23 mouse cellular contexts compared by ENCODE assay signal in the genomic region with DNA sequence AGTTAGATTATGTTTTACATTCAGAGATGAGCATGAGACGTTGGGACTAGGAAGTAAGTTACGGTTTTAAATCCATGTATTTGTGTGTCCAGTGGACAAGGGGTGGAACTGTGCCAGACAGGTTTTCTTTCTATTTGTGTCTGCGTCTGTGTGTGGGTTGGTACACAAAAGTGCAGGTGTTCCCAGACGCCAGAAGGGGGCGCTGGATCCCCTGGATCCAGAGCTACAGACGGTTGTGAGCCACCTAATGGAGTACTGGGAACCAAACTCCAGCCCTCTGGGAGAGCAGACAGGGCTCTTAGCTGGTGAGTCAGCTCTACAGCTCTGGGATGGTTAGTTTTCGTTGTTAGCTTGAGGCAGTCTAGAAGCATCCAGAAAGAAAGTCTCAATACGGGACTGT. TPM values are rescaled to one million over a fixed set of nuclear protein-coding genes. Genes with fewer than 3 reads are reported as not detected.
"Had no signal": no experiment of that assay in that cellular context is flagged by ENCODE, and none has a peak within 500 bp of the region (broad histone marks: within the 10 kb centered on the region; RNA-seq: fewer than 3 reads in every experiment).

No protein-coding gene starts in this region.

- H3K36me3 ChIP-seq: limb, embryonic 15.5 days; liver, embryonic 12.5 days; midbrain, embryonic 13.5 days had no signal

- H3K27me3 ChIP-seq: midbrain, embryonic 13.5 days had no signal

- H3K9ac ChIP-seq: limb, embryonic 15.5 days; liver, embryonic 12.5 days; midbrain, embryonic 13.5 days had no signal

- H3K9me3 ChIP-seq: limb, embryonic 15.5 days; liver, embryonic 12.5 days; midbrain, embryonic 13.5 days had no signal

- H3K4me2 ChIP-seq: limb, embryonic 15.5 days; liver, embryonic 12.5 days; midbrain, embryonic 13.5 days had no signal

- H3K27ac ChIP-seq: limb, embryonic 15.5 days; liver, embryonic 12.5 days; midbrain, embryonic 13.5 days had no signal

- ATAC-seq: liver, embryonic 12.5 days; midbrain, embryonic 13.5 days had no signal

- DNase-seq: kidney, adult 9 months; kidney, postnatal 10 days; kidney, postnatal 4 days; lung, adult 18-20 months; retina, postnatal 1 day; right cerebral cortex, postnatal 4 days; spleen, adult 18-20 months; thymus, postnatal 36 days had no signal

- H3K4me3 ChIP-seq: limb, embryonic 15.5 days; liver, embryonic 12.5 days; midbrain, embryonic 13.5 days; myocyte had no signal

- H3K4me1 ChIP-seq: liver, embryonic 12.5 days had no signal

RNA-seq across cellular contexts. Expression of a gene that starts 26.9 kb away (rescaled TPM):
- total RNA-seq: megakaryocyte-erythroid progenitor cell, adult 5-6 weeks had no signal

RNA-seq across cellular contexts. Expression of a gene that starts 30.3 kb away (rescaled TPM):
- total RNA-seq: layer of hippocampus, adult 8-10 months; layer of hippocampus, postnatal 25 days; left cerebral cortex, adult 8-10 months; left cerebral cortex, postnatal 25 days; megakaryocyte-erythroid progenitor cell, adult 5-6 weeks; neutrophil, adult 5-6 weeks had no signal
- polyA plus RNA-seq: limb, embryonic 11.5 days; limb, embryonic 15.5 days; liver, embryonic 12.5 days; lung, embryonic 16.5 days; midbrain, embryonic 13.5 days; myocyte; neural tube, embryonic 11.5 days; stomach, embryonic 14.5 days; thymus, postnatal 0 days had no signal

RNA-seq across cellular contexts. Expression of a gene that starts 41.8 kb away (rescaled TPM):
- total RNA-seq: megakaryocyte-erythroid progenitor cell, adult 5-6 weeks; neutrophil, adult 5-6 weeks had no signal
